Mouse (Mus musculus) frontal cortex, postnatal 25 days (tissue): ENCODE data around the gene Pigm.

Source experiments
- DNase-seq, 2 experiments: peaks; one replicate each; pipeline ENCODE4 v3.0.0; 2022; ENCODE audit warnings: low spot score in 2 of 2

Pigm gene

DNA sequence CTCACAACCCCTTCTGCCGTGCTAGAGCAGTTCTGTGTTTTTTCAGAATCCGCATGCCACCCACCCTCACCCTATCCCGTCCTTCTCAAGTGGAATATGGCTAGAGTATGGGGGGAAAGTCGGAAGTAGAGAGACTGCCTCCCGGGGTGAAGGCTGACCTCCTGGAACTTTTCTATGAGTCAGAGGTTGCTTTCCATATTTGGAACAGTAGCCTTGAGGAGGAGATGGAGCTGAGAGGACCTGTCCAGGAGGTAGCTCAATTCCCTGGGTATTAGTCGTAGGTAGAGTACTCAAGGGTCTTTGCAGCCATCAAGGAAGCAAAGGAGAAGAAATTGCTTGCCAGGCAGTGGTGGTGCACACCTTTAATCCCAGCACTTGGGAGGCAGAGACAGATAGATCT lies 24.3 kb upstream of the Pigm start:
- DNase-seq = no peak

DNA sequence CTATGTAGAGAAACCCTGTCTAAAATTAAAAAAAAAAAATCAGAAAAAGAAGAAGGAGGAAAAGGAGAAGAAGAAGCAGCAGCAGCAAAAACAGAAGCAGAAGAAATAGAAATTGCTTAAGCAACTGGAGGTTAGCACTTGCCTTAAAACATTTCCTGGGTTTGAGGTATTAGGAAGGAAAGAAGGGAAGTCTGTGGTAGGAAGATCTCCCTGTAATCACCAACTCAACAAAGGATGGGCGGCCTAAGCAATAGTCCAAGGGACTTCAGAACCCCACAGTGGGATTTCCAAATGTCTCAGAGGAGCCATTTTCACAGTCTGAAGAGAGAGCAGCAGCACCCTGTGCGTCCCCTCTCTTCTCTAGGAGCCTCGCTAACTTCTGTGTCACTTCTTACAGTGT lies 23.9 kb upstream of the Pigm start:
- no peak for DNase-seq

DNA sequence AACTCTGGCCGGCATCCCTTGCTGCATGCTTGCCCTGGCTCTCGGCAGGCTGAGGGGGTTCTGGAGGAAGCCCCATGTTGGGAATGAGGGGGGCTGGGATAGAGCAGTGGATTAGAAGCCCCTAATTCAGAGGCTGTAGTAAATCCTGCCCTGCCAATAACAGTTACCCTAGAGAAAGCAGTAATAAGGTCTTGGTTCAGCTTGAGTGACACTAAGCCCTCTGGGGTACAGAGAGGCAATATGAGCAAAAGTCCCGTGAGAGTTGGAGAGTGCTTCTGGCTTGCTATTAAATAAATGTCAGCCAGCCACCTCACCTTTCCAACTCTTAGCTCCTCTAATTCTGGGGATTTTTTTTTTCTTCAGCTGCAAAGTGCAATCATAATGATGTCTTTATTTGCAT lies 21.0 kb upstream of the Pigm start:
- DNase-seq = no peak

DNA sequence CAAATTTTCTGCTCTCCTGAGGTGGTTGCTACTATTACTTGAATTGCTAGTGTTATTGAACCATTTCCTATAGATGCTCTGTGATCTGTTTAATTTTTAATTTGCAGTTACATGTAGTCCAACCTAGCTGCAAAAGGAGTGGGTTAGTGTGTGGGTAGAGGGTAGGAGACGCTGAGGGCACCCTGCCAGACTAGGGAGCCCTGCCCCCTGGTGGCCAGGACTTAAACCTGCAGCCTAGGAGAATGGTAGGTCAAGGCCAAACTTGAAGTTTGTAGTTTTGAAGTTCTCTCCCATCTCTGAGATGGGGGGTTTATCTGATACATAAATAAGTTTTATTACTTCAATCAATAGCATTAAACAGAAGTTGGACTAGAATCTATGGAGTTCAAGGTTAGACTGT lies 18.8 kb upstream of the Pigm start:
- DNase-seq = peak in 1 of 2 experiments; percentile 52

DNA sequence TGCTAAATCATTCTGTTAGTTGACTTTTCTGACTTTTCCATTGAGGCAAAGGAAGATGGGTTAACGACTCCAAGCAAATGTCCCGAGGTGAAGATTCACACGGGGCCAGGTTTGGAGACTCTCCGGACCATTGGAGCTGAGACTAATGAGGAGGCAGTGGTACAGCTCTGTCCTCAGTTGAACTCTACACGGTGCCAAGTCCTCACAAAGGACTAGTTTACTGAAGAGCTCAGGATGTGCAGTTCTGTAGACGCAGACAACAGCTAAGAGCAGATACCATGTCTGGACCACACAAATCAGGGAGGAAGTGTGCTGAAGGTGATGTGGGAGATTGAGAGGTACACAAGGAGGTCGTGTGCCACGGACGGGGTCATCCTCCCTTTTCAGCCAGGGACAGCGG lies 18.0 kb upstream of the Pigm start:
- DNase-seq = no peak

DNA sequence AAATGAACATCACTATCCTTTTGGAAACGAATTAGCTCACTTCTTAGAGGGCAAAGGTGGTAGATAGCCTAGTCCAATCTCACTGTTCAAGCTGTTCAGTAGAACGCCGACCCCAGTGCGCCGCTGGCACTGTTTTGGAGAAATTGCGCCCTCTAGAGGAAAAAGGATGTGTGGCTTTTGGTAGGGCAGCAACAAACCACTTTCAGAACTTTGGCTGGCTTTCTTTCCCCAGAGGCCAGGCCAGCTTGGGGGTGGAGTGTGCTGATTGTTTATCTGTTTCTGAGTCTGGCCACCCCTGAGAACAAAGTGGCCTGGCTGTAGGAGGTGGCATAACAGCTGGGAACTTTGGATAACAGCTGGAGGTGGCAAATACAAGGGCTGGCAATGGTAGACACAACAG lies 11.7 kb upstream of the Pigm start:
- DNase-seq = peak in 1 of 2 experiments; percentile 35

DNA sequence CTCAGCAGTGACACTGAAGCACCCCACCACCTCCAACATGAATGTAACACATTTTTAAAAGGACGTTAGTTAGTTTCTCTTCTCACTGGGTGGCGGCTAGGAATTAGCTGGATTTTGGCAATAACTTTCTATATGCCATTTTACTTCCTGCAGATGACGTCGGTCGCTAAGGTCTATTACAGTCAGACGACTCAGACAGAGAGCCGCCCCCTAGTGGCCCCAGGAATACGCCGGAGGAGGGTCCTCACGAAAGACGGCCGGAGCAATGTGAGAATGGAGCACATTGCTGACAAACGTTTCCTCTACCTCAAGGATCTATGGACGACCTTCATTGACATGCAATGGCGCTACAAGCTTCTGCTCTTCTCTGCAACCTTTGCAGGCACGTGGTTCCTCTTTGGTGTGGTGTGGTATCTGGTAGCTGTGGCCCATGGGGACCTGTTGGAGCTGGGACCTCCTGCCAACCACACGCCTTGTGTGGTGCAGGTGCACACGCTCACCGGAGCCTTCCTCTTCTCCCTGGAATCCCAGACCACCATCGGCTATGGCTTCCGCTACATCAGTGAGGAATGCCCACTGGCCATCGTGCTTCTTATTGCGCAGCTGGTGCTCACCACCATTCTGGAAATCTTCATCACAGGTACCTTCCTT lies 7.5 kb upstream of the Pigm start:
- no peak for DNase-seq

DNA sequence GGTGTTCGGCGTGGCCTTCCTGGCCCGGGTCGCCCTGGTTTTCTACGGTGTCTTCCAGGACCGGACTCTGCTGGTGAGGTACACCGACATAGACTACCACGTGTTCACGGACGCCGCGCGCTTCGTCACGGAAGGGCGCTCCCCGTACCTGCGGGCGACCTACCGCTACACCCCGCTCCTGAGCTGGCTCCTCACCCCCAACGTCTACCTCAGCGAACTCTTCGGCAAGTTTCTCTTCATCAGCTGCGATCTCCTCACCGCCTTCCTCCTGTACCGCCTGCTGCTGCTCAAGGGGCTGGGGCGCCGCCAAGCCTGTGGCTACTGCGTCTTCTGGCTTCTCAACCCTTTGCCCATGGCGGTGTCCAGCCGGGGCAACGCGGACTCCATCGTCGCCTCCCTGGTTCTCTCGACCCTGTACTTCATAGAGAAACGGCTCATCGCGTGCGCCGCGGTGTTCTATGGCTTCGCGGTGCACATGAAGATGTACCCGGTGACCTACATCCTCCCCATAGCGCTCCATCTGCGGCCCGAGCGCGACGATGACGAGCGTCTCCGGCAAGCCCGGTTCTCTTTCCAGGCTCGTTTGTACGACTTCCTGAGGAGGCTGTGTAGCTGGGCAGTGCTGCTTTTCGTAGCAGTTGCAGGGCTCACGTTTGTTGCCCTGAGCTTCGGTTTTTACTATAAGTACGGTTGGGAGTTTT lies 562 bp downstream of the Pigm start:
- no peak for DNase-seq

DNA sequence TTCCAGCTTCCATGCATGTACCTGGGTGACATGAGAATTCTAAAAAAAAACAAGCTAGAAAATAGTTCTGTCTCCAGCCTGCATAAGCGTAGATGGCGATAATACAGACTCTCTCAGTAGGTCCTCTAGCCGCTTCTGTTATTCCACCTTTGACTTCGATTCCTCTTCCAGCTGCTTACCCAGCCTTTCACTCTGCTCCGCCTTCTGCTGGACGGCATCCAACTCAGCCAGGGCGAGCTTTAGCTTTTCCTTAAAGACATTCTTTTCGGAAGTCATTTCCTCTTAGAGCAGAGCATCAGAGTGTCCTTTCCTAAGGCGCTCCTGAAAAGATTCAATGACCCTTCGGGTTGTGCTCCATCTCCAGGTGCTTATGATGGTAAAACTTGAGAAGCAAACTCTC lies 3.7 kb downstream of the Pigm start:
- no peak for DNase-seq

DNA sequence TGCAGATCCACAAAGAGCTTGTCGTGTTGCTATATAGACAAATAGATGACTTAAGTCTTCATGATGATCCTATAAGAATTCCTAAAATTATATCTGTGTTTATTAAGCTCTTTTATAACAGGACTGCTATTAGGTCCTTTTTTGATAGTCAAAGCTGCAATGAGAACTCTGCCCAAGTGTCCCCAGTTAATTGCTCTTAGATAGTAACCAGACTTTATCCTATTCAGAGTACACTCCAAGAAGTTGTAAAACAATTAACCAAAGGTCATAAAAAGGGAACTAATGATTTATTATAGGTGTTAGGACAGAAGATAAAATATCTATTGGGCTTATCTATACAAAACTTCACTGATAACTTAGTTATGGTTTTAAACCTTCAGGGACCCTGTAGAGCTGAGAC lies 5.7 kb downstream of the Pigm start:
- no peak for DNase-seq

DNA sequence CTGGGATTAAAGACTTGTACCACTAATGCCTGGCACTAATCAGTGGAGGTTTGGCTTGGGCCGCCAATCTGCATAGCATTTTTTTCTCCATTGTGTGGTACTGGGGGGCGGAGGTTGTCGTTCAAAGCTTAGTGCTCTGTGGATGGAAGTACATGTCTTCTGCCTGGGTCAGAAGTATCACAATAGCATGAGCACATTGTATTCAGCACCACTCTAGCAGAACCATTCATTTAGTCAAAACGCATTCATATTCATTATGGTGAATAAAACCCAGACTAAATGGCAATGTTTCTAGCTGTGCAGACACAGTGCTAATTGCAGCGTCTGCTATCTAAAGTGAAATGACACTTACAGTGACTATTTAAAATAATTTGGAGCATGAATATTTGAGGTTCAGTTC lies 10.9 kb downstream of the Pigm start:
- no peak for DNase-seq

DNA sequence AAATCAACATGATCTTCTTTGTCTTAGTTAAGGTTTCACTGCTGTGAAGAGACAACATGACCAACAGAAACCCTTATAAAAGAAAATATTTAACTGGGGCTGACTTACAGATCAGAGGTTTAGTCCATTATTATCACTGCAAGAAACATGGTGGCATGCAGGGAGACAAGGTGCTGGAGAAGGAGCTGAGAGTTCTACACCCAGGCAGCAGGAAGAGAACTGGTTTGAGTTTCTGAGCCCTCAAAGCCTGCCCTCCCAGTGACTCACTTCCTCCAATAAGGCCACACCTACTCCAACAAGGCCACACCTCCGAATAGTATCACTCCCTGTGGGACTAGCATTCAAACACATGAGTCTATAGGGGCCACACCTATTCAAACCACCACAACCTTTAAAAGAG lies 14.4 kb downstream of the Pigm start:
- DNase-seq = no peak

DNA sequence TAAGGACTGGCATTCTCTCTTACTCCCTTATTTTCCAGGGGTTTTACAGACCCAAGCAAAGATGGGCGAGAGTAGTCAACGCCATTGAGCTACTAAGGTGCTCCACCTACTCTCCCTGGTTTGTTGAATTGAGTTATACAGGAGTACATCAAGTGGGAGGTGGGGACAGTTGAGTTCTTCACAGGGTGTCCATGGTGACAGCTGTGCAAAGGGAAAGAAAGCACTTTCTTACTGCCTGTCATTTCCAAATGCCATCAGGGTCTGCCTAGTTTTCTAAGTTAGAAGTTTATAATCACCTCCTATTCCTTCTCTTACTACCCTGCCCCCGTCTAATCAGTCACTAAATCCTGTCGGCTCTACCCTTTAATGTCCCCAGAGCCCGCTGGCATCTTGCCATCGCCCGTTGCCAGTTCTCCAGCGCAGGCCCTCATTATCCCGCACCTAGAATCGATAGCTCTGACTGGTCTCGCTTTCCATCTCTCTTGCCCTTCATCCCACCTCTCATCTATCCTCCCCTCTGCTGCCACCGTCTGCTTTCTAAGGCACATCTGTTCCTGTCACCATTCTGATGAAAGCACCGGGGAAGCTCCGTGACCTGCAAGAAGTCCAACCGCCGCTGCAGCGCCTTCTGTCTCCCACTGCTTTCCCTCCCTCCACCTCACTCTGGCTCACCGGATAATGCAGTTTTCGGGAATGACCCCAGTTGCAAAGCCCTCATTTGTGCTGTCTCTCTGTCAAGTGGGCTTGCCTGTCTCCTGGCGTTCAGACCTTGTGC lies 15.6 kb downstream of the Pigm start:
- DNase-seq = no peak

DNA sequence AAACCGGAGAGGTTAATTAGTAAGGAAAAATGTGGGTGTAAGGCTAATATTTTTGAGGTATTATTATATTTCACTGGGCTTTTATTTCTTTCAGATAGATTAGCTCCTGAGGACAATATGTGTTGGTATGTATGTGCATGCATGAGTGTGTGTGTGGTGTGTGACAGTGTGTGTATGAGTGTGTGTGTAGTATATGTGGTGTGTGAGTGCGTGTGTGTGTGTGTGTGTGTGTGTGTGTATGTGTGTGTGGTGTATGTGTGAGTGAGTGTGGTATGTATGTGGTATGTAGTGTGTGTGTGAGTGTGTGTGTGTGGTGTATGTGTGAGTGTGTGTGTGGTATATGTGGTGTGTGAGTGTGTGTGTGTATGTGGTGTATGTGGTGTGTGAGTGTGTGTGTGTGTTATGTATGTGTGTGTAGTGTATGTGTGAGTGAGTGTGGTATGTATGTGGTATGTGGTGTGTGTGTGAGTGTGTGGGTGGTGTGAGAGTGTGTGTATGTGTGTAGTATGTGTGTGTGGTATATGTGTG lies 16.4 kb downstream of the Pigm start:
- no peak for DNase-seq

DNA sequence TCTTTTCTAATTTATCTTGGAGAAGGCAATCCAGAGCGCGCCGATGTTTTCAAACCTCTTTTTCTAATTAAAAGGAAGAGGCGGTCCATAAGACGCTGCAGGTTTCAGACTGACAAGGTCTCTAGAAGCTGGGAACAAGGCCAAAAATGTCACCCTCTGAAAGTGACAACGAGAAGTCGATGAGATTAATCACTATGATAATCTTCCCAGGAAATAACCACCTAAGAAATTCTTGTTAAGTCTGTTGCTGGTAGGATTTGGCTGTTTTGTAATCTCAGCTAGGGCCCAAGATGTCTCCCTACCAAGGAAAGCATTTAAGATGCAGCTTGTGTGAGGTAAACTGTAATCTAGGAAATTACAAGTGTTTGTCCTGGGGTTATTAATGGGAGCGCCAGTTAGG lies 17.4 kb downstream of the Pigm start:
- no peak for DNase-seq

DNA sequence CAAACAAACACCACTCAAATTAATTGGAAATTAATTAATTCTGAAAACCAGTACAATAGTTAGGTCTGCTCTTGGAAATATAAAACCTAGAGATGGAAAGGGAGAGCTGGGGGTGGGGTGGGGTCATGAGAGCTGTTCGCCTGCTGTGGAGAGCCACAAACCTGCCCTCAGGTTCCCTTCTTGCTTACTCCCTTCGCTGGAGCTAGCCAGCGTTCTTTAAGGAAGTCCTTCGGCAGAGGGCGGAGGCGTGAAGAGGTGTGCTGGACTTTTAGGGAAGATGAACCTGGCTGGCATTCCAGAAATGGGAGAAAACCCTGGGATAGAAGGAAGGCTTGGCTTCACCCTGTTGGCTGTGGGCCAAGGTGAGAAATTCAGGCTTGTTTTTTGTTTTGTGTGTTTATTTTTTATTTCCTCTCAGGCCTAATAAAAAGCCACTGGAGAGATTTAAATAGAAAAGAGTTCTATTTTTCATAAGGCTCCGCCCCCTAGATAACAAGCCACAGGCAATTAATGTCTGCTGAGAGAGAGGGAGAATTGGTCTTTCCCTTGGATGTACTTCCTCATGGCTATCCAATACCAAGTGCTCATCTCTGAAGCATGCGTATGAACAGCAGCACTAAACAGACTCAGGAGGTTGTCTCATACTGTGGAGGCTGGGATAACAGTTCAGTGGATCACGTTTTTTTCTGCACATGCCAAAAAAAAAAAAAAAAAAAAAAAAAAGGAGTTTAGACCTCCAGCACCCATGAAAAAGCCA lies 20.8 kb downstream of the Pigm start:
- no peak for DNase-seq

DNA sequence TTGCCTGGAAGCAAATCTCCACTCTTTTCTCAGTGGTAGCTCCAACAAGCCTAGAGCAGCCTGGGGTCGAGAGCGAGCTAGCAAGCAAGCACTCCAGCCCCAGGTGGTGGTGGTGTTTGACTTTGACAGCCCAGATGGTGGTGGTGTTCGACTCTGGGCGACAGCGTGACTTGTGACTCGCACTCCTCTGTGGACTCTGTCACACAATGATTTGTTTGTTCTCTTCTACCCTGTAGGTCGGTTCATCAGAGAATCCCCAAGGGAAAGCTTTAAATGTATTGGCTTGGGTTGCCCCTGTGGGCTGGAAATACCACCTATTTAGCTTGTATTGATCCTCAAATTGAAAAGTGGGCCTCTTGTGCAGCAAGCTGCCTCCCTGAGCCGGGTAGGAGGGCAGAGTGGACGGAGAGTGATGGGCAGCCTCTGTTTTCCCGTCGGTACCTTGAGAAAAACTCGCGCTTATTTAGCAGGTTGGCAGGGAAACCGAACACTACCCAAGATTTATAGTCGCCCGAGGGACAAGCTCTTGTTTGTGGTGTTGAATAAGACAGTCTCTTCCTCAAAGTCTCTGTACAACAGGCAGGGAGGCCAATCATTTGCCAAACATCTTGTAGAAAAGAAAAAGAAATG lies 29.8 kb downstream of the Pigm start:
- DNase-seq = no peak

DNA sequence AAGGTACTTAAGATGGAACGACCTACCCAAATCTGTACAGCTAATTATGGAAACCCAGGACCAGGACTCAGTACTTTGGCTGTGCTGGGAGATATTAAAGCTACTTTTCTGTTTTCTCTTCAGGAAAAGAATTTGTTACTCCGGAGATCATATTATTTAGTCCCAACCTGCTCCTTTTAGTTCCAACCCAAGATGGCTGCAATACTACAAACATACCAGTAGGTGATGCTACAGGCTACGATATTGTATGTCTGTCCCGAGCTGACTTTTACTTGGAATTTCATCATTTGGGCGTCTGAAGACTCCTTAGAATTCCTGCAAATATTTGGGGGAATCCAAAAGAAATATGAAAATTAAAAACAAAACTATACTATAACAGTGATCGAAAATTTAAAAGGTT lies 32.6 kb downstream of the Pigm start:
- DNase-seq = no peak

DNA sequence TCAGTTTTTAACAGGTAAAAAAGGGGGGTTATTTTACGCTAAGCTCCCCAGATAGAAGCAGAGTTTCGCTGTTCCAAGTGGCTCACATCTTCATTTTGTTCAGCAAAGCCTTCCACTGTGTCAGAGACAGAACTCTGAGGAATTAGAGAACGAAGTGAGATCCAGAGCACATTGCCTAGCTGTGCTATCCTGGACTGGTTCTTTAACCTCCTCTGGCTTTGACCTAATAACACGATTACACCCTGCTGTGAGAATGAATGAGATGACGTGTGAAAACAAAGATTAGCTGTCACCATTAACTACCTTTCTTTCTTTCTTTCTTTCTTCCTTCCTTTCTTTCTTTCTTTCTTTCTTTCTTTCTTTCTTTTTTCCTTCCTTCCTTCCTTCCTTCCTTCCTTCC lies 33.1 kb downstream of the Pigm start:
- DNase-seq = no peak

DNA sequence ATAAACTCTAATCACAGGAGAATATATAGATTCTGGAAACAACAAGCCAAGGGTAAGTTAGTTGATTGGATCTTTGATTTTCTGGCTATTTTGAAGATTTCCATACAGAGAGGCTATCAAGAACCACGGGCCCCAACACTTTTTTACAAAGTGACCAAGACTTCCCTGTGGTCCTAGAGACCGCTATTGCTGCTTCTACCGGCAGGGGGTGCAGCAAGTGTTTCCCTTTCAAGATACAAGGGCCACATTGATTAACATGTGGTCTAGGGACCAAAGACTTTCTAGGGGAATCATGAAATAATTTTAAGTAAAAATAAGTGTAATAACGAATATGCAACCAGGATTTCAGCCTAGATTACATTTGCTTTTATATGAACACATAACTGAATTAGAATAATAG lies 34.5 kb downstream of the Pigm start:
- peak in 1 of 2 experiments; percentile 46 for DNase-seq

DNA sequence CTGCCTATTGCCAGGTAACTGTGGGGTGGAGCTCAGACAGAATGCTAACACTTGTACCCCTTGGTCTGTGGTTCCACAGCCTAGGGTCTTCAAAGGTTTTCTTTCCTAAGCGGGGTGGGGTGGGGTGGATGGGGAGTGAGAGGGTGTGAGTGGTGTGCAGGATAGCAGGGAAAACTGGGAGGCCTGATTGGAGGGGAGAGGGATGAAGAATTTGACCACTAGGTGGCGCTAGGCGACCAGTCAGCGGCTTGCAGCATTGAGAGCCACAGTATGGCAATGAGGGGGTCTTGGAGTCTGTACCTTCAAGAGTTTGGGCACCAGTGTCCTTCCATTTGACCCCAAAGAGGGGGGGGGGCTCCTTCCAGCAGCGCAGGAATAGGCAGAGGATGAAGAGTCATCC lies 35.9 kb downstream of the Pigm start:
- DNase-seq = peak; percentile 72
